Mouse (Mus musculus) hematopoietic stem cell, adult 5-6 weeks (primary cell): ENCODE results near the gene Galnt7. TPM values are rescaled to one million over a fixed set of nuclear protein-coding genes. Genes with fewer than 3 reads are reported as not detected.
A peak's percentile ranks its signal among the peaks of the same experiment; 100 is the strongest.

Experiments
- ATAC-seq, 2 experiments: fragments of 125-278 bp in 1 of 2; replicated peaks in 1 of 2; 2 replicates each; pipeline ENCODE4 v1.8.0; 2016 to 2017; ENCODE audit warnings: inconsistent platforms in 2 of 2, mild to moderate bottlenecking in 2 of 2, moderate number of reproducible peaks in 2 of 2, low read depth in 1 of 2, moderate TSS enrichment in 1 of 2; ENCODE audit not compliant: low FRiP score in 2 of 2, poor library complexity in 2 of 2, severe bottlenecking in 2 of 2, insufficient read depth in 1 of 2, low TSS enrichment in 1 of 2
- total RNA-seq: library from RNA; stranded (forward); fragments of 172-1452, 232-1000 nt; gene quantifications from 2 replicates; pipeline ENCODE4 v1.2.3, GENCODE M21; 2017

The Galnt7 gene
- total RNA-seq, 1 experiment from 2014 or later, result 18.8 TPM

DNA sequence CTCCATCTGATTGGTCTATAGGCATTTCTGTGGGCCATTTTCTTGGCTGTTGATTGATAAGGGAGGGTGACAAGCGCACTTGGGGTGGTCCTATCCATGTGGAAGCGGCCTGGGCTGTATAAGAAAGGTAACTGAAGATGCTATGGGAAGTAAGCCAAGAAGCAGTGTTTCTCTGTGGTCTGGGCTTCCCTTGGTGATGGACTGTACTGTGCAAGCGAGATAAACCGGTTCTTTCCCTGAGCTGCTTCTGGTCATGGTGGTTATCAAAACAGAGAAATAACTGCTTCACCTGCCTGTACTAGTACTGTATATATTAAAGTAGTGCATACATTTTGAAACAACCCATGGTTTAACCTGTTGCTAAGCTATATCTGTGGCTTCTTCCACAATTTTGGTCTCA is 161.0 kb downstream of the Galnt7 start:
- ATAC-seq, result no peak

DNA sequence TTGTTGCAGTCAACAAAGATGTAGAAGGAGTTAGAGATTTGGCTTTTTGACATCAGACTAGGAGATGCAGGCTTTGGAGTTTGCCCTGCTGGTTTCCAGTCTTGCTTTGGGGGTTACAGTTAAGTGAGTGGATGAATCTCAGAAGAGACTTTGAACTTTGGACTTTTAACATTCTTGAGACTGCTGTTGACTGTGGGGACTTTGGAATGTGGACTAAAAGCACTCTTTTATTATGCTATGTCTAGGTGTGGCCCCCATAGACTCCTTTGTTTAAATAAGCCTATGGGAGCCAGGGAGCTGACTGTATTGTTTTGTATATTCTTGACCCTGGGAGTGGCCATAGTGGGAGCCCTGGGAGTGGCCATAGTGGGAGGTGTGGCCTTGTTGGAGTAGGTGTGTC is 162.9 kb downstream of the Galnt7 start:
- ATAC-seq, result no peak

DNA sequence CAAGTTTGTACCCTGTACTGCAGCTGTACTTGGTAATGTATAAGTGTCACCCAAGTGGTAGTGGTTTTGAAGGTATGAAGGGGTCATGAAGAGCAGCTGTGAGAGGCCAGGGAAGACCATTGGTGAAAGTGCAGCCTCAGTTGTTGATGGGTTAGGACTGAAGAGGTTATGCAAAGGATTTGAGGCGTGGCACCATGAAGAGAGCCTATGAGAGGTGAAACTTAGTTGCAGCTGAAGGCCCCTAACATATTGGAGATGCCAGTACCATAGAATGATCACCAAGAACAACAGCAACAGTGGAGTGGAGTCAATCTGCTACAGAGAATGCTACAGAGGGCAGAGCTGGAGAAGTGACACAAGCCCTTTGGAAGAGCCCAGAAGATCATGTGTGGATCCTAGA is 163.5 kb downstream of the Galnt7 start:
- ATAC-seq, result no peak

DNA sequence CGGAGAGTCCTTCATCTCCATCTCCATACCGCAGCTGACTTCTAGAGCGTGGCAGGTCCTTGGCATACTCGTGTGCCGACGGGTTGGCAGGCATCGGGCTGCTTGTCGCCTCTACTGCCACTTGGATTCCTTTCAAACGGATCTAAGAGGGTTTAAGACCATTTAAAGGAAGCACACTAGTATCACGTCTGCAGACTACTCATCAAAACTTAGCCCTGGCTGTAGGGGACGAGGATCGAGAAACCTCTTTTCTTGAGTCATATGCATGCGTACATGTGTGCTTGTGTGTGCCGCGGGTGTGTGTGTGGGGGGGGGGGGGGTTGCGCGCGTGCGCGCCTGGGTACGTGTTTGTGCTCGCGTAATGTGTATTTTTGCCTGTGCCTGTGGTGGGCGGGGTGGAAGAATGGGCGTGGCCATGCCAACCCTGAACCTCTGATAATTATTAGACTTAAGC is 164.5 kb downstream of the Galnt7 start:
- peak; percentile 17 to 33; a peak in 3 of 4 replicates for ATAC-seq

- peak; percentile 95 to 96 for ATAC-seq
Measured at GRCm38 (mm10) chr8:57487441-57488155, 165.2 kb downstream of the Galnt7 start, which contains the start of gene Sap30. Gene Sap30, minus strand, starts transcription at chr8:57487860.

DNA sequence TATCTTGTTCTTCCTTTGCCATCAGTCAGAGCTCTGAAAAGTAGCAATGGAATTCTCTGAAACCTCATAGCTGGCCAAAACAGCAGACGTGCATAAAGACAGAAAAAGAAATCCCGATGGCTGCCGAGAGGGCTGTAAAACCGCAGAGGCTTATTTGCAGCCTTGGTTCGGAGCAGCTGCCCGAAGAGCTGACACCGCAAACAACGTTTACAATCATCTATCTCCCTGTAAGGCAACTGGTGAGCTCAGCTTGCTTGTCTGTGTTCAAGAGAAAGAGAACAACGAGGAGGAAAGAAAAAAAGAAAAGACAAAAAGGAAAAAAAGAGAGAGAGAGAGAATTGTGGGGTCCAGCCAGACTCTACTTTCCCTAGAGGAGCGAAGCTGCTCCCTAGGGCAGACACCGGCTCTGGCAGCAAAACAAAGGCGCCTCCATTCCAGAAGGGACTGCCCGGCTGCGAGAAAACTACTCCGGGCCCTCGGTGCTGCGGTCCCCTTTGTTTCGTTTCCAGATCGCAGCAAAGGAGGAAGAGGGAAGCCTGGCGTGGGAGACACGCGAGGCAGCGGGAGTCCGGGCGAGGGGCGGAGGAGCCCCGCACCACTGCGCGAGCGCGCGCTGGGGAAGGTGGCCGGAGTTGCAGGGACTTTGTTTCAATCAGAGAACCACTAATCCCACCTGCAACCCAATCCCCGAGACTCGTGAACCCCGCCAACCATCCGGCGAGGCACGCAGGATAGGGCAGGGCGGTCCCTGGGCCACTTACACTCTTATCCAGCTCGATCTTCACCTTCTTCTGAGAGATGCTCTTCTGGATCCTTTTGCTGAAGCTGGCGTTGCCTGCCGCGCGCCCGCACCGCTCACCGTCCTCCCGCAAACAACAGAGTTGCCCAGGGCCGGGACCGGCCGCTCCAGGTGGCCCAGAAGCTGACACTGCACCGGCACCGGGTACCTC is 166.1 kb downstream of the Galnt7 start:
- ATAC-seq, result peak in 1 of 2 experiments; percentile 32; a peak in 2 of 4 replicates

DNA sequence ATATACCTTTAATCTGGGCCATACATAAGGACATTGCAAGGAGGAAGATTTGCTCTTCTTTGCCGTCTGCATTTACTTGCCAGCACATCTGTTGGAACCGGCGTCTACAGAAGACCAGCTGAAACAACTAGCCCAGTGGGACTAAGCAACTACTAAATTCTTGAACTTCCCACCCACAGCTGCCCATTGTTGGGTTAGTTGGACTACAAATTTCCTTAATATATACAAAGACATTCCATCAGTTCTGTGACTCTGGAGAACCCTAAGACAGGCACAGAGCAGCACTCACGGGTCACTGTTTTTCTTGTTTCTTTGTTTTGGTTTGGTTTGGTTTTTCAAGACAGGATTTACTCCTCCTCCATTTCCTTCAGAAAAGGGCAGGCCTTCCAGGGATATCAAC is 172.2 kb downstream of the Galnt7 start:
- ATAC-seq, result no peak

GRCm38 (mm10) chr8:57479700-57480099 is 173.1 kb downstream of the Galnt7 start:
- peak in 1 of 2 experiments; percentile 53; a peak in 1 of 4 replicates for ATAC-seq

GRCm38 (mm10) chr8:57478406-57478805 is 174.4 kb downstream of the Galnt7 start:
- ATAC-seq, result no peak

Other genes starting within 250 kb of the Galnt7 start
- 2.4 TPM in 1 of 2 replicates, not detected in the other for gene Scrg1, start 197.1 kb downstream of the Galnt7 start, total RNA-seq
- gene Sap30, start 165.2 kb downstream of the Galnt7 start, total RNA-seq, result 40.9 and 55.7 TPM in 2 replicates
- 367 and 434 TPM in 2 replicates for gene Hmgb2, start 141.1 kb downstream of the Galnt7 start, total RNA-seq